Mouse (Mus musculus): ENCODE results near the gene Unc5b. TPM values are rescaled to one million over a fixed set of nuclear protein-coding genes. Genes with fewer than 3 reads are reported as not detected.
"Not testable (repeated sequence)": the region's sequence is repeated elsewhere in the genome, so short reads cannot be mapped to it uniquely, and the experiment has no call there.

The Unc5b gene
- total RNA-seq (2015) (not detected in 2 replicates), total RNA-seq (2017) (0.07 and 0.08 TPM in 2 replicates)

- peak; percentile 87 for ATAC-seq (ENCODE audit: poor library complexity, severe bottlenecking)
These were observed at the start of gene Unc5b for GRCm38 (mm10) chr10:60831379-60831778. Unc5b (minus strand) TSS chr10:60831581.

GRCm38 (mm10) chr10:60879817-60880216 is 48.4 kb upstream of the Unc5b start:
- ATAC-seq (ENCODE audit: poor library complexity, severe bottlenecking), result no peak

DNA sequence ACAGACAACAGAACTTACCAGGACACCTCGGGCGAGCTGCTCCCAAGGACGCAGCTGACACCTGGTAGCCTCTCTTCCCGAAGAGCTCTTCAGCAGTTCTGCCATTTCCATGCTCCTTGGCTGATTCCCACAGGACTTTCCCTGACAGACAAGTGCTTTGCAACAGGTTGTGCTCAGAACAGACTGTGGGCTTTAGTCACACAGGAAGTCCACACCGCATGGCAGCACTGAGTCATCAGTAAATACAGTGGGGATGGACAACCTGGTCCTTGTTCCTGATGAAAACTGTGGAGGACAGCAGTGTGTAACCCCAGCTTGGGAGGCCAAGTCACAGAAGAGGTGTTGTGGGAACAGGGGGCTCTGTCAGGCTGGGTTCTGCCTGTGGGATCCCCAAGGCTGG is 45.7 kb upstream of the Unc5b start:
- no peak for ATAC-seq (ENCODE audit: poor library complexity, severe bottlenecking)

- ATAC-seq (ENCODE audit: poor library complexity, severe bottlenecking), result no peak
These were observed 43.6 kb upstream of the Unc5b start for GRCm38 (mm10) chr10:60875011-60875410.

DNA sequence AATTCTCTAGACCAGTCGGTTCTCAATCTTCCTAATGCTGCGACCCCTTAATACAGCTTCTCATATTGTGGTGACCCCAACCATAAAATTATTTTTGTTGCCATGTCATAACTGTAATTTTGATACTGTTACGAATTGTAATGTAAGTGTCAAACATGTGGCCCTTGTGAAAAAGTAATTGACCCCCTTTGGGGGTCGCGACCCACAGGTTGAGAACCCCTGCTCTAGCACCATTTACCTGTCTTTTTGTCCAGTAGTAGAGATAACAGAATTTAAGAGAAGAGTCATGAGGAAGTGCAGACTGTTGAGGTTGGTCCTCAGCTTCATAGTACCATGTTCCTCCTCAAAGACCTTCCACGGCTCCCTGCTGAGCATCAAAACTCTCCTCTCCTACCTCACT is 31.9 kb upstream of the Unc5b start:
- ATAC-seq (ENCODE audit: poor library complexity, severe bottlenecking), result no peak

DNA sequence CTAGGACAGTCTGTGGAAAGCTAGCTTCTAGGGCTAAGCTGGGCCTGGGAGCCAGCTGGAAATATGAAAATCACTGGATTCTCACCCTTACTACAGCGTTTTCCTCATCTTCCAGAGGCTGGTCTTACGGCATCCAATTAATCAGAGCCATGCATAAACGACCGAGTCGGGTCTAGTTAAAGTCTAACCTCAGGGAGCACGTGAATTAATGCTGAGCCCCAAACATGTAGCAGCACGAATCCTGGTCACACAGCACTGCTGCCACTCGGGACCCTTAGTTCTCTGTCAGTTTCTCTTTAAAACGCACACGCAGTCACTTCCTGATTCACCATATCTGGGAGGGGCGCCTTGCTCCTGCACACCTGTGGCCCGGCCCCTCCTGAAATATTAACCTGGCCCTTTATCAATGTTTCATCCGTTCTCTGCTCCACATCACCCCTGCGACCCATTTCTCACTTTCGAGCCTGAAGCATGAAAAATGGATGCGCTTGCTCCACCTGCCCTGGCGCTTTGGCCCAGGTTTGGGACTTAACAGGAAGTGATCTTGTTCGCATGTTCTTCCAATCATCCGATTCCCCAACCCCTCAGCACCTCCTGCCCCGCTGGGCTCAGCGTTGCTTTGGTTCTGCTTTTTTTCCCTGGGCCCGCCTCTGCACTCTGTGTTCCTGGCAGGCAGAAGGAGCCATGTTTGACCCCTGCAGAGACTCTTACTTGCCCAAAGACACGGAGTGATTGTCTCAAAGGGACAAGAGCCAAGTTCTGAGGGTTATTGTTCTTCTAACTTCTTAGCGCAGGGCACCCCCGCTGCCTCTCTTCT is 31.3 kb upstream of the Unc5b start:
- no peak for ATAC-seq (ENCODE audit: poor library complexity, severe bottlenecking)

GRCm38 (mm10) chr10:60845271-60845670 is 13.9 kb upstream of the Unc5b start:
- not testable (repeated sequence) for ATAC-seq (ENCODE audit: poor library complexity, severe bottlenecking)

DNA sequence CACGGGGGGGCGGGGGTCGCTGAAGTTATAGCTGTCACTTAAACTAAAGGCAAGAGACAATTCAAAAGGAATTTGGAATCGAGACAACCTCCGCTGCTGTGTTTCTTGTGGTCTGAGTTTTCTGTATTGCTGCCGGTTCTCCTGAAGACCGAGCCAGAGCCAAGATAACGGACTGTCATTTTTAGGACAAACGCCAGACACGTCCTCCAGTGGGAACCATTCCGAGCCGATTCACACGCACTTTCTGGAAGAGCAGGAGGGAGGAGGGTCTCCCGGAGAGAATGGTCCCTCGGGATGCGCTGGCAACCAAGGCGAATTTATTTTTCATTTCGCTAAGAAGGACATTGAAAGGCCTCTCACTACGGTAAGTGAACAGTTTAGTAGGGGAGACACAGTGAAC is 7.4 kb upstream of the Unc5b start:
- no peak for ATAC-seq (ENCODE audit: poor library complexity, severe bottlenecking)

- ATAC-seq (ENCODE audit: poor library complexity, severe bottlenecking), result peak; percentile 69
These were observed 3.6 kb upstream of the Unc5b start for GRCm38 (mm10) chr10:60834949-60835348.

DNA sequence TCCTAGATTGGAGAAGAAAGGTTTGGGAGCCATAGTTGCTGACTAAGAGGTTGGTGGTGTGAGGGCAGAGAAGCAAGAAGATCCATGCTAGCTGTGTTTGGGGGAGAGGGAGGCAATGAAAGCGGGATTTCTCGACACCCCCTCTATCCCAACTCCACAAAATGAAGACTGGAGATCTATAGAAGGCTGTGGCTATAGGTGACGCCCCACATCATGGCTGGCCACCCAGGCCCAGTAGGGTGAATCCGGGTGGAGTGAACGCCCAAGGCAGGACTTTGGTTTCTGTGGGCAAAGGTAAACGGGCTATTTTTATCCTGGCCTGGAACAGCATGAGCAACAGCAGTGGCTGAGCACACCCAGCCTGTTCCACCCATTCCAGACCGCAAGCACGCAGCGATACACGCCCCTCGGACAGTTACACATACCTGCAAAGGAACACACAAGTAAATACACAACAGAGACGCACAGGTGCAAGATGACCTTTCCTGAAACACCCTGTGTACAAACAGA is 1.3 kb upstream of the Unc5b start:
- ATAC-seq (ENCODE audit: poor library complexity, severe bottlenecking), result no peak

DNA sequence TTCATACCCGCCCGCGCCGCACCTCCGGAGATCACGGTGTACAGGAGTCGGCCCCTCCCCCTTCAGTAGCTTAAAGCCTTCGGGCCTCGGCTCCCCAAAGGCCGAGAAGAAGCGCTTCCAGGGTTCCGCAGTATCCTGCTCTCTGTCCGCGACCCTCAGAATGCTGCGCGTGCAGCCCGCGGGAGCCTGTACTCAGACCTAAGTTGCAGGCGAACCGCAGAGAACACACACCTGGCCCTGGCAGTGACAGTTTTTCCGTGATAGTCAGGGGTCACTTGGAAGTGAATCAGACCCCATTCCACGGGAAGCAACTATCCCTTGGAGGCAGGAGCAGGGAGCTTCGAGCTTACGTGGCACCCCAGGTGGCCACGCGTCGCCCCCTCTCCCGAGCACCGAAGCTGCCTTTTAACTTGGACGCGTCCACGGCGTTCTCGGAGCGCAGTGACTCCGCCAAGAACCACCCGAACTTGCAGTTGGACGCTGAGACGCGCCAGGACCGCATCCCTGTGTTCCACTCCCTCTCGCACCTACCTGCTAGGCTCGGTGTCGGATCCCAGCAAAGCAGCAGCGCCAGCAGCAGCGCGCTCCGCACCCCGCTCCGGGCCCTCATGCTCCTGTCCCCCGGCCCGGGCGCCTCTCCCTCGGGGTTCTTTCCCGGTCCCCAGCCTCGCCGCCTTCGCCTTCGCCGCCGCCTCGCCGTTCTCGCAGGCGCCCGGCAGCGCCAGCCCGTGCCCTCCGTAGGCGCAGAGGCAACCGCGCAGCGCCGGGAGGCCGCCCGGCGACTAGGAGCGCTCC is 628 bp downstream of the Unc5b start:
- no peak for ATAC-seq (ENCODE audit: poor library complexity, severe bottlenecking)

DNA sequence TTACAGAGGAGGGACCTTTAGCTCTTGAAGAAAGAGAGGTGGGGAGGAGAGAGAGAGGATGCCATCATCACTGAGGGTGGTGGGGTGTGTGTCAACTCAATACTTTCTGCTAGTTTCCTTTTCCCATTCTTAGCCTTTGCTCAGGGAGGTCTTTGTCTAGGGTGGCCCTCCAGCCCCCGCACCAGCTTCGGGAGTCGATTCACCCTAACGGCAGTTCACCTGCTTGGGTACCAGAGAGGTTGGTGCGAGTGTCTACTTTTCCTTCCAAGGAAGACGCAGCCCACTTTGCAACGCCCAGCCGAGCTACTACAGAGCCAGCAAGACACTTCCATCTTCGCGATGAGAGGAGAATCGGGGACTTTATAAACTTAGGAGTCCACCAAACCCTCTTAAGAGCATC is 1.4 kb downstream of the Unc5b start:
- ATAC-seq (ENCODE audit: poor library complexity, severe bottlenecking), result no peak

DNA sequence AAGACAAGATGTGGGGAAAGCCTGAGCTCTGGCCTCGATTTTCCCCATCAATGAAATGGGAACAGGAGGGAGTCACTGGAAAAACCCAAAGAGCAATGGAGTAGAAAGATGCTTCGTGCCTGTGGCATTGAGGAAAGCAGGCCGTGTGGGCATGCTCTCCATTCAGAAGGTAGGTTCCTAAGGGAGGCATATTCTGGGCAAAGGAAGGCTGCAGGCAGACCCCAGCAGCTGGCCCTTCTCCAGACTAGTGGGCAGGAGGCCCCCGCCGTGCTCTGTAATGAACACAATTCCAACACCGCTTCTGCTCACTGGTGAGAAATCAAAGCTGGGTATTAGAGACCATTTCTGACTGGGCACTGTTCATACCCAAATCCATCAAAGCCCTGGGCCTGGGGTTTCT is 2.3 kb downstream of the Unc5b start:
- ATAC-seq (ENCODE audit: poor library complexity, severe bottlenecking), result no peak

GRCm38 (mm10) chr10:60827901-60828670 is 3.3 kb downstream of the Unc5b start:
- no peak for ATAC-seq (ENCODE audit: poor library complexity, severe bottlenecking)

DNA sequence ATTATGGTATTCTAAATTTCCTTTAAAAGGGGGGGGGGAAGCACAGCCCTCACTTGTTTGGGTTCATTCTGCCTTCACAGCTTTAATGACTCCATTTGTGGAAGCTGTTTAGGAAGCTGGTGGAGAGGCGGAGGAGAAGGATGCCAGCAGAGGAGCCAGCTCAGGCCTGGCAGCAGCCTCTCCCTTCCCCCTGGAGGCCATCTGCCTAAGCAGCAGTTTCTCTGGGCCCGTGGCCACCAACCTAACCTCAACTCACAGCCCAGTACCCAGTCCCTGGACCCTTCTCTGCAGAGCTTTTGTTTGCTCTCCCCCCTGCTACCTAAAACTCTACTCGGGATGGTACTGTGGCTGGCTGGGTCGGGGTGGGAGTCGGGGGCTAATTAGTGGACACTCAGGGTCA is 4.1 kb downstream of the Unc5b start:
- no peak for ATAC-seq (ENCODE audit: poor library complexity, severe bottlenecking)

- ATAC-seq (ENCODE audit: poor library complexity, severe bottlenecking), result no peak
These were observed 4.7 kb downstream of the Unc5b start for GRCm38 (mm10) chr10:60826461-60827237.

GRCm38 (mm10) chr10:60825955-60826354 is 5.4 kb downstream of the Unc5b start:
- ATAC-seq (ENCODE audit: poor library complexity, severe bottlenecking), result no peak

- no peak for ATAC-seq (ENCODE audit: poor library complexity, severe bottlenecking)
These were observed 7.6 kb downstream of the Unc5b start for GRCm38 (mm10) chr10:60823744-60824143.

GRCm38 (mm10) chr10:60822641-60823425 is 8.5 kb downstream of the Unc5b start:
- ATAC-seq (ENCODE audit: poor library complexity, severe bottlenecking), result no peak

All from megakaryocyte, adult 5-6 weeks (primary cell).